Mouse (Mus musculus) embryonic facial prominence, embryonic 15.5 days (tissue): ENCODE results near the gene Vav1. TPM values are rescaled to one million over a fixed set of nuclear protein-coding genes. Genes with fewer than 3 reads are reported as not detected.
"Not testable (repeated sequence)": the region's sequence is repeated elsewhere in the genome, so short reads cannot be mapped to it uniquely, and the experiment has no call there.

Experiments used
- ATAC-seq: fragments of 200-750 bp; cut with Nextera tagmentation; 2 replicates; pipeline ENCODE4 v1.8.0; 2017; ENCODE audit warnings: low read depth, moderate TSS enrichment; ENCODE audit not compliant: insufficient number of reproducible peaks, low FRiP score, low TSS enrichment
- H3K27ac ChIP-seq: fragments of 300-500 bp; sonication (generic); replicated peaks from 2 replicates; pipeline ENCODE4 v1.5.1; 2015; ENCODE audit warnings: mild to moderate bottlenecking, inconsistent platforms
- H3K27me3 ChIP-seq: fragments of 300-500 bp; sonication (generic); 2 replicates; pipeline ENCODE4 v1.6.1; 2015; ENCODE audit warnings: inconsistent platforms
- H3K36me3 ChIP-seq: fragments of 300-500 bp; sonication (generic); 2 replicates; pipeline ENCODE4 v1.6.1; 2015; ENCODE audit warnings: mild to moderate bottlenecking, inconsistent platforms
- H3K4me1 ChIP-seq: fragments of 300-500 bp; sonication (generic); 2 replicates; pipeline ENCODE4 v1.6.1; 2015; ENCODE audit warnings: inconsistent platforms
- H3K4me2 ChIP-seq: fragments of 300-500 bp; sonication (generic); replicated peaks from 2 replicates; pipeline ENCODE4 v1.6.1; 2015; ENCODE audit warnings: mild to moderate bottlenecking, inconsistent platforms
- H3K4me3 ChIP-seq: fragments of 300-500 bp; sonication (generic); replicated peaks from 2 replicates; pipeline ENCODE4 v1.5.1; 2015; ENCODE audit warnings: mild to moderate bottlenecking, inconsistent platforms
- H3K9ac ChIP-seq: fragments of 300-500 bp; sonication (generic); 2 replicates; pipeline ENCODE4 v1.6.1; 2015; ENCODE audit warnings: inconsistent platforms
- H3K9me3 ChIP-seq: fragments of 300-500 bp; sonication (generic); replicated peaks from 2 replicates; pipeline ENCODE4 v1.6.1; 2016; ENCODE audit warnings: inconsistent platforms
- WGBS: fragments of 180-500 bp; shearing (Covaris S2); methylation state at CpG from one replicate; pipeline ENCODE4 v1.1.7; 2015; 5-methylcytosine and 5-hydroxymethylcytosine counted together
- polyA plus RNA-seq: library from polyadenylated mRNA; unstranded; fragments of >200 nt; fragmentation: Nextera tagmentation; extraction: Ambion mirVana; gene quantifications from 2 replicates; pipeline ENCODE4 v1.2.1, GENCODE M21; 2015

Gene Vav1
- polyA plus RNA-seq, 1 experiment from 2014 or later = 4.4 TPM

DNA sequence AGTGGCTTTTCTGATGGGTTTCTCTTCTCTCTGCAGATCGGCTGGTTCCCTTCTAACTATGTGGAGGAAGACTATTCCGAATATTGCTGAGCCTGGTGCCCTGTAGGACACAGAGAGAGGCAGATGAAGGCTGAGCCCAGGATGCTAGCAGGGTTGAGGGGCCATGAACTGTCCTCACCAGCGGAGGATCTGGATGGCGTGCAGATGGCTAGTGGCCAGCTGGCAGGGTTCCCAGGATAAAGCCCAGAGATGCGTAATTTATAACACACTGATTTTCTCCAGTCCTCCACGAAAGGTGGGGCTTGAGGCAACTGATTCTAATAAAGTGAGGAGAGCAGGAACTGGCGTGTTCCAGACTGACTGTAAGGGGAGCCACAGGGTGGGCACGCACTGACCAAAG lies 48.7 kb downstream of the Vav1 start:
- Histone ChIP-seq H3K9me3 (no peaks in the 10 kb centered on the region), H3K4me1 (no peaks in the 10 kb centered on the region), H3K27me3 (no peaks in the 10 kb centered on the region), H3K36me3 (no peaks in the 10 kb centered on the region), H3K4me2 (no peak overlapping the region), H3K27ac (no peak overlapping the region), H3K9ac (no peak overlapping the region), H3K4me3 (no peak overlapping the region)
- WGBS = 51% methylated on average over 8 of the region's 8 CpGs
- ATAC-seq = no peak

DNA sequence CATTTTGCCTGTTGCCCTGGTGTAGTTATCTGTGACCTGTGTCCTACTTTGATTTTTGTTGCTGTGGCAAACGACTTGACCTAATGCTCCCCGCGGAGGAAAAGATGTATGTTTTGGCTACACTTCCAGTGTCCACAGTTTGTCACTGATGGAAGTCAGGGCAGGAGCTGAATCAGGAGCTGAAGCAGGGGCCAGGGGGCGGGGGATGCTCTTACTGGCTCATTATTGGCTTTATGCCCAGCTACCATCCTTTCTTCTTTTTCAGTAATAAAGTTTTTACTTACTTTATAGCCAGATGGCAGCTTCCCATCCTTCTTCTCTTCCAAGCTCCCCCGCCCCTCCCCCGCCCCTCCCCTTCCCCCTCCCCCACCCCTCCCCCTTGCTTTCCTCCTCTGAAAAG lies 50.0 kb downstream of the Vav1 start:
- no peaks in the 10 kb centered on the region for H3K27me3 ChIP-seq
- no peak for ATAC-seq

DNA sequence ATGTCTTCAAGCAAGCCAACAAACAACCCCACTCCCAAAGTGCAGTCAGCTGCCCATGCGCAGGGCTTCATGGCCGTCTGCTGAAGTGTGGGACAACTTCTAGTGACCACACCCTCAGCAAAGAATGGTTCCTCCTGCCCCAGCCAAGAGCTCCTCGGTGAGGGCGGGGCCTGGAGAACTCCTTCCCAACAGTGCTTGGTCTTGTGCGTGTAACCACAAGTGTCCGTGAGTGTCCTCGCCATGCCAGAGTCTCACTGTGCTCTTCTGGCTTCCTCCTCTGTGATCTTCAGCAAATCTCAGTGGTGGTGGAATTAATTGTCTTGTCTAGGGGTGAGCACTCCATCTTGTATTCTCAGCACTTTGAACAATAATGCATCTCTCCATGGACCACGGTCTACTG lies 52.1 kb downstream of the Vav1 start:
- WGBS = 84% methylated on average over 8 of the region's 8 CpGs

More for the DNA sequence above, 50.0 kb downstream of the Vav1 start:
- no peak overlapping the region for H3K4me3 ChIP-seq
- H3K9ac ChIP-seq = no peak overlapping the region
- no peak overlapping the region for H3K4me2 ChIP-seq
- no peaks in the 10 kb centered on the region for H3K4me1 ChIP-seq
- no peaks in the 10 kb centered on the region for H3K36me3 ChIP-seq
- 47% methylated on average over 6 of the region's 6 CpGs for WGBS
- H3K27ac ChIP-seq = no peak overlapping the region
- no peaks in the 10 kb centered on the region for H3K9me3 ChIP-seq

DNA sequence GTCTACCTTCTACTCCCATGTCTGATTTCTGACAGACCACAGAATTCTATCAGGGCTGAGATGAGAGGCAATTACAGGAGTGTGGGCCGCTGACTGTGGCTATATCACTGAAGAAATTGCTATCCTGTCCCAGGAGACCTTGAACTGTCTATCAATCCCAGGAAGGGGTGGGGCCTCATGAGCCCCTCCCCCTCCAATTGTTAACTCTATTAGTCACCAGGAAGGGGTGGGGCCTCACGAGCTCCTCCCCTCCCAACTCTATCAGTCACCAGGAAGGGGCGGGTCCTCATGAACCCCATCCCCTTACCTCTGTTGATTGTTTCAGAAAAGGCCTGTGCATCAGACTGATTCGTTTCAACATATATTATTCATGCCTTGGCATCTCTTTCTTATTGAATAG lies 53.3 kb downstream of the Vav1 start:
- H3K4me1 ChIP-seq = no peaks in the 10 kb centered on the region
- no peaks in the 10 kb centered on the region for H3K36me3 ChIP-seq
- 82% methylated on average over 4 of the region's 4 CpGs for WGBS
- H3K4me2 ChIP-seq = no peak overlapping the region
- no peak overlapping the region for H3K27ac ChIP-seq
- no peaks in the 10 kb centered on the region for H3K27me3 ChIP-seq
- ATAC-seq = no peak
- H3K9ac ChIP-seq = no peak overlapping the region
- no peaks in the 10 kb centered on the region for H3K9me3 ChIP-seq
- H3K4me3 ChIP-seq = no peak overlapping the region

More for the DNA sequence above, 52.1 kb downstream of the Vav1 start:
- Histone ChIP-seq H3K36me3 (no peaks in the 10 kb centered on the region), H3K9ac (no peak overlapping the region), H3K4me3 (no peak overlapping the region), H3K4me1 (no peaks in the 10 kb centered on the region), H3K27me3 (no peaks in the 10 kb centered on the region), H3K27ac (no peak overlapping the region), H3K9me3 (no peaks in the 10 kb centered on the region), H3K4me2 (no peak overlapping the region)
- no peak for ATAC-seq

DNA sequence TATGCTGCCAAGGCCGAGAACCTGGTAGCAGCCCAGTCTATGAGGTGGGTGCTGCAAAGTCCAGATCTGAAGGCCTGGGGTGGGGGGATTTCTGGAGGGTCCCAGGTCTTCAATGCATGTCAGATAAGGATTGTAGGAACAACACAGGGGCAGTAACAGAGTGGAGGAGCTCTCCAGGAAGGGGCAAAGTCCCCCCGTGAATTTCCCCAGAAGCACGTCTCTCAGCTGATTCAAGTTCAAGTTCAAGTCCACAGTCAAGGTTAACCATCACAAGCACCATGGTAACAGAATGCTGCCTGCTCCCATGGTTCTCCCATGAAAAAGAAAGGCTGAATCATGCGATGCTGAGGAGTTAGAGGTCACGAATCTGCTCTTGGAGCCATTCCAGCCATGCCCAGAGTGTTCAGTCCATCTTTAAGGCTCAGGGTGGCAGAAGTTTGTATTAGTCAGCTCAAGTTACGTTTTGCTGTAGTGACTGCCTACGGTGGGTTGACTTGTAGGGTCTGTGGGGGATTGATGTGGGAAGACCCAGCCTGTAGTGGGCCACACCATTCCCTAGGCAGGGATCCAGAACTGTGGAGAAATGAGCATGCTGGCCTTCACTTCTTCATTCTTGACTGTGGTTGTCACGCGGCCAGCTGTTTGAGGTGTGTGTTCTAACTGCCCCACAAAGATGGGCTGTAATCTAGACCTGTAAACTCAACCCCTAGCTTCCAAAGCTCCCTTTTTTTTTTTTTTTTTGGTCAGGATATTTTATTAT lies 55.3 kb downstream of the Vav1 start:
- H3K4me1 ChIP-seq = no peaks in the 10 kb centered on the region
- no peaks in the 10 kb centered on the region for H3K27me3 ChIP-seq
- H3K9ac ChIP-seq = no peak overlapping the region
- ATAC-seq = no peak
- 0 out of 2 replicates have a peak overlapping the region, but pooled peaks have one; percentile 30 for H3K4me2 ChIP-seq
- 71% methylated on average over 9 of the region's 9 CpGs for WGBS
- H3K9me3 ChIP-seq = no peaks in the 10 kb centered on the region
- no peak overlapping the region for H3K27ac ChIP-seq
- no peaks in the 10 kb centered on the region for H3K36me3 ChIP-seq
- H3K4me3 ChIP-seq = no peak overlapping the region

DNA sequence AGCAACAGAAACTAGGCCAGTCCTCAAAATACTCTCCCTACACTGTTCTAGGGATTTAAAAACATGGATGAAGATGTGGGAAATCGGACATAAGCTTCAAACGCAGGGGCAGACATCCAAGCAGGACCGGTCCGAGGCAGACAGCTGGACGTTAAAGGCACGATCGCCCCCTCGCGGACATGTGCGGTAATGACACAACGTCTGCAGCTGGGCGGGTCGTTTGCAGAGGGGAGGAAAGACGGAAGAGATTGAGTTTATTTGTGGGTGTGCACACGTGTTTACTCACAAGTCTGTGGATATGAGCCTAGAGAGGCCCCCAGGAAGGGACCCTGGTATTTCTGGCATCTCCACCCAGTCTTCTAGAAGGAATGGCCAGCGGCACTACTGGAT lies 55.9 kb downstream of the Vav1 start:
- Histone ChIP-seq H3K27ac (no peak overlapping the region), H3K9me3 (no peaks in the 10 kb centered on the region), H3K4me1 (no peaks in the 10 kb centered on the region), H3K36me3 (no peaks in the 10 kb centered on the region), H3K4me2 (peak overlapping the region; percentile 30; the same call in 1 of the 2 replicates), H3K9ac (no peak overlapping the region), H3K27me3 (no peaks in the 10 kb centered on the region), H3K4me3 (no peak overlapping the region)
- 6% methylated on average over 16 of the region's 16 CpGs for WGBS
- no peak for ATAC-seq

DNA sequence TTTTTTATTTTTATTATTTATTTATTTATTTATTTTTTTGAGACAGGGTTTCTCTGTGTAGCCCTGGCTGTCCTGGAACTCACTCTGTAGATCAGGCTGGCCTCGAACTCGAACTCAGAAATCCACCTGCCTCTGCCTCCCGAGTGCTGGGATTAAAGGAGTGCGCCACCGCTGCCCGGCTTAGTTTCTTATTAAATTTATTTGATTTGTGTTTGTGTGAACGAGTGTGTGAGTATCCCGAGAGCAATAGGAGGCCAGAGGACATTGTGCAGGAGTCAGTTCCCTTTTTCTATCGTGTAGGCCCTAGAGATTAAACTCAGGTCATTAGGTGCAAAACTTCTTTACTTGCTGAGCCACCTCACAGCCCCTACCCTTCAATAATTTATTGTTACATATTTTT lies 56.3 kb downstream of the Vav1 start:
- peak overlapping the region; percentile 30; the same call in 1 of the 2 replicates for H3K4me2 ChIP-seq
- not testable (repeated sequence) for H3K9me3 ChIP-seq, H3K36me3 ChIP-seq, ATAC-seq, H3K27ac ChIP-seq, H3K9ac ChIP-seq, H3K27me3 ChIP-seq, H3K4me3 ChIP-seq, H3K4me1 ChIP-seq
- WGBS = 66% methylated on average over 9 of the region's 9 CpGs

DNA sequence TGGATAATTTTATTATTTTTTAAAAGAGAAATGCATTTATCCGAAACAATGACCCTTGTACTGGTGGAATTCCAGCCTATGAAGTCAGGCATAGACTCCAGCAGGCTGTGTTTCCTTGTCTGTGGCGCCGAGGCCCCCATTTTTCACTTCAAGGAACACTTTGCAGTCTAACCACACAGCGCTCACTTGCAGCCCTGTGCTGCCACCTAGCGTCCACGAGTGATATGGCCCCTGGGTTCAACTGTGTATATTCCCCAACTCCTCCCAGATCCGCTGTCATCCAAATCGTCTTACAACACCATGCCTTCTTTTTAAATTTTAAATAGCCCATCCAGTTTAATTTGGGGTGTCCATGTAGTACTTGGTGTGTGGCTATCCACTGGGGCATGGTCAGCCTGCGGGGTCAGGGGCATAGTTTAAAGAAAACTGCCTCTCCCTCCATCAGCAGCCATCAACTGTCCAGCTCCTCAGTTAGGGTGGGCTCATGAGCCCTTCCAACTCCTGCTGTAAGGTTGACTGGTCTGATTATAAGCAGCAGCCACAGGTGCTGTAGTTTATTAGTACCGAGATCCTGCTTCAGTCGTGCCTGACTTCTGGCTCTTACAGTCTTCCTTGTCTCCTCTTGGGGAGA lies 56.9 kb downstream of the Vav1 start:
- no peak overlapping the region for H3K4me2 ChIP-seq
- H3K4me1 ChIP-seq = no peaks in the 10 kb centered on the region
- H3K4me3 ChIP-seq = no peak overlapping the region
- 10% methylated on average over 11 of the region's 11 CpGs for WGBS
- H3K27me3 ChIP-seq = no peaks in the 10 kb centered on the region
- no peak overlapping the region for H3K27ac ChIP-seq
- H3K36me3 ChIP-seq = no peaks in the 10 kb centered on the region
- H3K9ac ChIP-seq = no peak overlapping the region
- no peaks in the 10 kb centered on the region for H3K9me3 ChIP-seq
- ATAC-seq = peak; percentile 73

DNA sequence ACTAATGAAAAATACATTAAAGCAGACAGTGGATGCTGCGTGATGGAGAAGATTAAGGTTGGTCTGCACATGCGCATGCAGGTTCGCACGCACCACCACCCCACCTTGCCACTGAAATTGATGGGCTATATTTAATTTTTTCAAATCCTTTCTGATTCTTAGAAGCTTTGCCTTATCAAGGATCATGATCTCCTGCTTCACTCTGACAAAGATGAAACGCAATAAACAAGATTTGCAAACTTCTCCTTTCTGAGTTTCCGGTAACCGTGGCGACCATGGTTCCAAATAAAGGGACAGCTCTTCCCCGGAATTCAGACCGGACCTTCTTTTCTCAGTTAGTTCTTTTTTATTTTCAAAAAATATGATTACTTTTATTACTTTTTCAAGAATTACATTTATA lies 59.1 kb downstream of the Vav1 start:
- no peaks in the 10 kb centered on the region for H3K4me1 ChIP-seq
- 80% methylated on average over 10 of the region's 10 CpGs for WGBS
- no peak overlapping the region for H3K4me2 ChIP-seq
- H3K4me3 ChIP-seq = no peak overlapping the region
- no peak for ATAC-seq
- H3K27me3 ChIP-seq = no peaks in the 10 kb centered on the region
- no peak overlapping the region for H3K9ac ChIP-seq
- no peaks in the 10 kb centered on the region for H3K36me3 ChIP-seq
- no peak overlapping the region for H3K27ac ChIP-seq
- H3K9me3 ChIP-seq = no peaks in the 10 kb centered on the region

DNA sequence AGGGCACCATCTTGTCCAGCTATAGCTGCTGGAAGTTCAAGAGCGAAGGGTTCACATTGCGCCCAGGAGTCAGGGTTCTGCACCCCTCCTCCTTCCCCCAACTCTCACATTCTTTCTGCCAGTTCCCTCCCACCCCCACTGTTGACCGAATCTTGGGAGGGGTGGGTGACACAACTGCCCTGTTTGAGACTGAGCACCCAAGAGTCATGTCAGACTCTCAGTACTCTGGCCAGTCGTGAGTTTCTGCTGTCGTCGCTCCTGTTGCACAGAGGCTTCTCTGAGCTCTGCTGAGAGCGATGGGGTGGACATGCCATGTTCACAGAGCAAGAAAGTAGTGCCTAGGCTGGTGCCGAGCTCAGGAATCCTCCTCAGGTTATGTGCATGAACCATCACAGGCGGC lies 60.4 kb downstream of the Vav1 start:
- no peaks in the 10 kb centered on the region for H3K36me3 ChIP-seq
- no peaks in the 10 kb centered on the region for H3K9me3 ChIP-seq
- no peaks in the 10 kb centered on the region for H3K4me1 ChIP-seq
- H3K9ac ChIP-seq = no peak overlapping the region
- 68% methylated on average over 9 of the region's 9 CpGs for WGBS
- no peak for ATAC-seq
- H3K27ac ChIP-seq = no peak overlapping the region
- no peak overlapping the region for H3K4me2 ChIP-seq
- H3K4me3 ChIP-seq = no peak overlapping the region
- no peaks in the 10 kb centered on the region for H3K27me3 ChIP-seq

DNA sequence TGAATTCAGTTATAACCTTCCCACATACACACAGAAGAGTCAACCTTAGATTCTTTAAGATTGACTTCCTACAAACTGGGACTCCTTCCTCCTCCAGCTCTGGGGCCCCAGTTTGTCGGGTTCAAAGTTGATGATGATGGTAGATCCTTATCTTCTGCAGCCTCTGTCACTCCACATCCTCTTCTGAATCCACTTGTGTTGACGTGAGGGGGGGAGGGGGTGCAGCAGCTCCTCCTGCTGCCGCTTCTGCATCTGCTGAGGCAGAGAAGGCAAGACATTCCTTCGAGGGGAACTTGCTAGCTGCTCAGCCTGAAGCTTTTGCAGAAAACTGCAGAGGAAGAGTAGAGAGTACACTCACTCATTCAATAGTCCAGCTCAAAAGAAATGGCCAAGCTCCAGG lies 62.7 kb downstream of the Vav1 start:
- Histone ChIP-seq H3K9me3 (no peaks in the 10 kb centered on the region), H3K4me1 (no peaks in the 10 kb centered on the region), H3K36me3 (no peaks in the 10 kb centered on the region), H3K4me2 (no peak overlapping the region), H3K4me3 (no peak overlapping the region), H3K27ac (no peak overlapping the region), H3K27me3 (no peaks in the 10 kb centered on the region), H3K9ac (no peak overlapping the region)
- WGBS = 80% methylated on average over 4 of the region's 4 CpGs
- ATAC-seq = no peak
